Mouse (Mus musculus) ES-E14 (cell line): Measurements from ENCODE around the gene Aldh2. TPM values are rescaled to one million over a fixed set of nuclear protein-coding genes. Genes with fewer than 3 reads are reported as not detected.

Source experiments
- DNase-seq: peaks from one replicate; pipeline ENCODE4 v3.0.0-alpha.2; 2013; ENCODE audit warnings: low read depth, low spot score
- H3K27ac ChIP-seq: 2 replicates; pipeline ENCODE4 v1.5.1; 2012; ENCODE audit warnings: low read depth, mild to moderate bottlenecking, low read length, moderate library complexity, mixed read lengths; ENCODE audit not compliant: poor library complexity, insufficient read depth, severe bottlenecking
- H3K36me3 ChIP-seq: 2 replicates; pipeline ENCODE4 v1.6.1; 2012; ENCODE audit warnings: mild to moderate bottlenecking, low read length, moderate library complexity, mixed read lengths; ENCODE audit not compliant: control insufficient read depth, poor library complexity, insufficient read depth, severe bottlenecking
- H3K4me1 ChIP-seq, 2 experiments: fragments of 150-350 bp in 1 of 2; sonication (generic) in 1 of 2; 2 replicates each; pipeline ENCODE4 v1.6.1; 2012; ENCODE audit warnings: low read length in 2 of 2, mild to moderate bottlenecking in 1 of 2, mixed read lengths in 1 of 2; ENCODE audit not compliant: control insufficient read depth in 2 of 2, insufficient read depth in 2 of 2, poor library complexity in 1 of 2
- H3K4me3 ChIP-seq, 2 experiments: fragments of 150-350 bp in 1 of 2; sonication (generic) in 1 of 2; 2 replicates each; pipeline ENCODE4 v1.5.1; 2012; ENCODE audit warnings: low read length in 2 of 2, low read depth in 1 of 2, mild to moderate bottlenecking in 1 of 2, mixed read lengths in 1 of 2; ENCODE audit not compliant: insufficient read depth in 1 of 2, poor library complexity in 1 of 2, severe bottlenecking in 1 of 2
- H3K9ac ChIP-seq: 2 replicates; pipeline ENCODE4 v1.6.1; 2012; ENCODE audit warnings: low read depth, mild to moderate bottlenecking, low read length, mixed read lengths; ENCODE audit not compliant: poor library complexity, insufficient read depth, severe bottlenecking
- H3K9me3 ChIP-seq: fragments of 150-350 bp; sonication (generic); 2 replicates; pipeline ENCODE4 v1.6.1; 2012; ENCODE audit warnings: low read depth, mild to moderate bottlenecking, low read length; ENCODE audit not compliant: control insufficient read depth, insufficient read depth
- CHD2 ChIP-seq: IDR thresholded peaks from 2 replicates; pipeline ENCODE4 v1.6.1; 2014; ENCODE audit warnings: mild to moderate bottlenecking, low read depth, low read length, inconsistent platforms
- HCFC1 ChIP-seq: IDR thresholded peaks from 2 replicates; pipeline ENCODE4 v1.6.1; 2012; ENCODE audit warnings: low read length, inconsistent platforms, borderline replicate concordance; ENCODE audit not compliant: insufficient read depth
- MAFK ChIP-seq: IDR thresholded peaks from 2 replicates; pipeline ENCODE4 v1.6.1; 2014; ENCODE audit warnings: mild to moderate bottlenecking, low read depth, low read length, inconsistent platforms; ENCODE audit not compliant: insufficient read depth
- ZC3H11A ChIP-seq: IDR thresholded peaks from 2 replicates; pipeline ENCODE4 v1.6.1; 2012; ENCODE audit warnings: low read depth, mild to moderate bottlenecking, inconsistent platforms, low read length, borderline replicate concordance
- ZNF384 ChIP-seq: IDR thresholded peaks from 2 replicates; pipeline ENCODE4 v1.6.1; 2012; ENCODE audit warnings: low read depth, low read length, inconsistent platforms
- in situ Hi-C, 2 experiments: fragments of 600-800 bp; cut with MboI; formaldehyde crosslinking; loops; one replicate each; pipeline ENCODE4 v1.15.1; 2025; ENCODE audit warnings: low sequenced_read_pairs in 2 of 2, inconsistent platforms in 1 of 2; ENCODE audit not compliant: unreplicated experiment in 2 of 2
- total RNA-seq: library from RNA; depleted of rRNA; stranded (reverse); fragments of 300-350 nt; gene quantifications from 2 replicates; pipeline ENCODE4 v1.2.3, GENCODE M21; 2012

The Aldh2 gene
- total RNA-seq, 1 experiment, result 157 TPM

DNA sequence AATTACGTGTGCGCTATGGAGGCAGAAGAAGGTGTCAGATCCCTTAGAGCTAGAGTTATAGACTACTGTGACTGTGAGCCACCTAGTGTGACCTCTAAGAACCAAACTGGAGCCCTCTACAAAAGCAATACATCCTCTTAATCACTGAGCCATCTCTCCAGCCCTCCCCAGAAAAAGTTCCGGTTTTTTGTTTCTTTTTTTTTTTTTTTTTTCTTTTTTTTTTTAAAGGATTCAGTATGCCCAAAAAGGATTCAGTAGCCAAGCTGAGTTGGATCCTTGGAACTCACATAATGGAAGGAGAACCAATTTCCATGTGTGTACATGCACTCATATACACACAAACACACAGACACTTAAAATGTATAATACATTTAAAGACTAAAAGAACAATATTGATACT is 50.3 kb downstream of the Aldh2 start:
- H3K9me3 ChIP-seq, result no peaks in the 10 kb centered on the region
- TF ChIP-seq MAFK (no peak), ZC3H11A (no peak), ZNF384 (peak; percentile 52; the same call in 1 of the 2 replicates), CHD2 (no peak), HCFC1 (no peak)
- H3K27ac ChIP-seq, result no peak overlapping the region
- no peaks in the 10 kb centered on the region for H3K36me3 ChIP-seq
- no peak for DNase-seq
- H3K4me1 ChIP-seq, result peaks cover 5 to 9% of the 10 kb centered on the region in 2 experiments; a peak in 3 of 4 replicates
- H3K9ac ChIP-seq, result no peak overlapping the region
- in situ Hi-C loops, result no loop called here
- H3K4me3 ChIP-seq, result no peak overlapping the region

- H3K36me3 ChIP-seq, result peaks cover 3% of the 10 kb centered on the region
- no peak overlapping the region for H3K9ac ChIP-seq
- no peak for DNase-seq
- H3K9me3 ChIP-seq, result no peaks in the 10 kb centered on the region
- no peak overlapping the region for H3K4me3 ChIP-seq
- in situ Hi-C loops, result no loop called here
- peaks cover 10 to 13% of the 10 kb centered on the region in 2 experiments for H3K4me1 ChIP-seq
- TF ChIP-seq HCFC1, result no peak
- TF ChIP-seq MAFK, result no peak
- no peak for TF ChIP-seq ZNF384
- no peak for TF ChIP-seq CHD2
- no peak overlapping the region for H3K27ac ChIP-seq
These were observed 52.4 kb downstream of the Aldh2 start for GRCm38 (mm10) chr5:121541235-121541634.

GRCm38 (mm10) chr5:121540066-121540465 is 53.6 kb downstream of the Aldh2 start:
- H3K4me3 ChIP-seq, result no peak overlapping the region
- H3K27ac ChIP-seq, result peak overlapping the region; percentile 9; the same call in 1 of the 2 replicates
- H3K9me3 ChIP-seq, result no peaks in the 10 kb centered on the region
- peaks cover 10 to 13% of the 10 kb centered on the region in 2 experiments for H3K4me1 ChIP-seq
- peaks cover 8% of the 10 kb centered on the region for H3K36me3 ChIP-seq
- no peak for TF ChIP-seq ZNF384
- no peak for DNase-seq
- in situ Hi-C loops, result no loop called here
- H3K9ac ChIP-seq, result no peak overlapping the region

GRCm38 (mm10) chr5:121537588-121537987 is 56.0 kb downstream of the Aldh2 start:
- TF ChIP-seq HCFC1, result no peak
- TF ChIP-seq MAFK, result no peak
- TF ChIP-seq CHD2, result no peak
- no peak for TF ChIP-seq ZC3H11A
- TF ChIP-seq ZNF384, result no peak
- Histone ChIP-seq H3K9ac (peak overlapping the region; percentile 31; the same call in 1 of the 2 replicates), H3K4me1 (peaks cover 10 to 14% of the 10 kb centered on the region in 2 experiments), H3K27ac (peak overlapping the region; percentile 78), H3K9me3 (no peaks in the 10 kb centered on the region), H3K36me3 (peaks cover 20% of the 10 kb centered on the region), H3K4me3 (no peak overlapping the region)
- DNase-seq, result no peak
- in situ Hi-C loops, result no loop called here

DNA sequence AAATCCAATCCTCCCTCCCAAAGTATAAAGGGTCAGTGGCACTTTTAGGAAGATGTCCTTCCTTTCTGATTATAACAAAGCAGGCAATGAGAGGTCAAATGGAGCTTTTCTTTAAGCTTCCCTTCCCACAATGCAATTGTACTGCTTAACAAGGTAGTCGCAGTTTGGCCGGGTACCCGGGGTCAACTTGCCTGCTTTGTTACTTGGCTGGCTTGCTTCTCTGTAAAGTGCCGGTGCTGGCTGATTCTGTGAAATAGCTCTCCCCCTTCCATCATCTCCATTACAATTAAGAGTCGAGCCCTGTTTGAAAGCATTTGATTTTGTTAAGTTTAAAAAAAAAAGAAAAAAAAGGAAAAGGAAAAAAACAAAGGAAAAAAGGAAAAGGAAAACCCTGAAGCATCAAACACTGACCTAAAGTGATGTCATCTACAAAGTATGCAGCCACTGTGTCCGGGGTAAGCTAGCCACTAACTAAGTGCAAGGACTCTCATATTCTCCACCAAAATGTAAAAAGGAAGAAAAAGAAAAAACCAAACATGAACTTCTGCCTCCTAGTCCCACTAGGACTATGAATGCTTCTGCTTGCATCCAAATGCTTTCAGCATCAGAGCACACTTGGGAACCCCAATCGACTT is 56.6 kb downstream of the Aldh2 start:
- Histone ChIP-seq H3K27ac (peak overlapping the region; percentile 78; the same call in 1 of the 2 replicates), H3K9me3 (no peaks in the 10 kb centered on the region), H3K9ac (no peak overlapping the region; the same call in 1 of the 2 replicates), H3K36me3 (peaks cover 26% of the 10 kb centered on the region), H3K4me1 (peaks cover 10 to 13% of the 10 kb centered on the region in 2 experiments), H3K4me3 (no peak overlapping the region)
- in situ Hi-C loops, result no loop called here
- no peak for DNase-seq
- no peak for TF ChIP-seq ZC3H11A
- TF ChIP-seq HCFC1, result no peak
- no peak for TF ChIP-seq MAFK
- peak; percentile 68; the same call in 1 of the 2 replicates for TF ChIP-seq ZNF384
- no peak for TF ChIP-seq CHD2
